Mouse (Mus musculus) intestine, embryonic 15.5 days (tissue): ENCODE measurements around the gene Tex29. TPM values are rescaled to one million over a fixed set of nuclear protein-coding genes. Genes with fewer than 3 reads are reported as not detected.
A peak's percentile ranks its signal among the peaks of the same experiment; 100 is the strongest.
"Not testable (repeated sequence)": the region's sequence is repeated elsewhere in the genome, so short reads cannot be mapped to it uniquely, and the experiment has no call there.

Experiments used
- ATAC-seq: fragments of 200-750 bp; cut with Nextera tagmentation; 2 replicates; pipeline ENCODE4 v1.8.0; 2017; ENCODE audit warnings: moderate TSS enrichment, moderate library complexity
- H3K27ac ChIP-seq: fragments of 300-500 bp; sonication (generic); 2 replicates; pipeline ENCODE4 v1.5.1; 2015; ENCODE audit warnings: mild to moderate bottlenecking, inconsistent platforms
- H3K27me3 ChIP-seq: fragments of 300-500 bp; sonication (generic); replicated peaks from 2 replicates; pipeline ENCODE4 v1.6.1; 2015; ENCODE audit warnings: inconsistent platforms
- H3K36me3 ChIP-seq: fragments of 300-500 bp; sonication (generic); 2 replicates; pipeline ENCODE4 v1.6.1; 2015; ENCODE audit warnings: inconsistent platforms
- H3K4me1 ChIP-seq: fragments of 300-500 bp; sonication (generic); replicated peaks from 2 replicates; pipeline ENCODE4 v1.6.1; 2015; ENCODE audit warnings: inconsistent platforms
- H3K4me2 ChIP-seq: fragments of 300-500 bp; sonication (generic); replicated peaks from 2 replicates; pipeline ENCODE4 v1.6.1; 2015; ENCODE audit warnings: mild to moderate bottlenecking, inconsistent platforms
- H3K4me3 ChIP-seq: fragments of 300-500 bp; sonication (generic); replicated peaks from 2 replicates; pipeline ENCODE4 v1.5.1; 2015; ENCODE audit warnings: inconsistent platforms
- H3K9ac ChIP-seq: fragments of 300-500 bp; sonication (generic); 2 replicates; pipeline ENCODE4 v1.6.1; 2015; ENCODE audit warnings: inconsistent platforms
- H3K9me3 ChIP-seq: fragments of 300-500 bp; sonication (generic); 2 replicates; pipeline ENCODE4 v1.6.1; 2016; ENCODE audit warnings: inconsistent platforms
- WGBS: fragments of 180-500 bp; shearing (Covaris S2); methylation state at CpG from one replicate; pipeline ENCODE4 v1.1.7; 2015; 5-methylcytosine and 5-hydroxymethylcytosine counted together
- polyA plus RNA-seq: library from polyadenylated mRNA; unstranded; fragments of >200 nt; fragmentation: Nextera tagmentation; extraction: Ambion mirVana; gene quantifications from 2 replicates; pipeline ENCODE4 v1.2.1, GENCODE M21; 2015

Tex29 gene
- polyA plus RNA-seq, 1 experiment from 2014 or later: not detected

DNA sequence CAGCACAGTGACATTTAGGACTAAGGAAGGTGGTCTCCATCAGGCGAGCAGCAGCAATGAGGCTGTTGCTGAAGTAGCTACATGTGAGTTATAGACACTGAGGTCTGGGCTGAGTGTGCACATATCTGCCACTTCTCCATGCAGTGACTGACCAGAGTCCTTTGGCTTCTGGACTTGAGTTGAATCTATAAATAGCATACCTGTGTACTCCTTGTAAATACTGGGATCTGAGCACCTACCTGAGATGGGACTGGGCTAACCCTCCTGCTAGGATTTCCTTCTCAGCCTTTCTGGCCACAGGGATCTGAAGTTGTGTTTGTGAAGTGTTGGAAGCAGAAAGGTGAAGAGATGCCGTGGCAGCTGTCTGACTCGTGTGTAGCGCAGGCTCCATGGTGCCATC is 7.1 kb upstream of the Tex29 start:
- Histone ChIP-seq H3K36me3 (peaks cover 10% of the 10 kb centered on the region), H3K27me3 (no peaks in the 10 kb centered on the region), H3K4me3 (no peak overlapping the region)

GRCm38 (mm10) chr8:11834200-11834599 is 6.1 kb upstream of the Tex29 start:
- no peak overlapping the region for H3K27ac ChIP-seq
- no peak overlapping the region for H3K4me2 ChIP-seq
- no peak for ATAC-seq
- WGBS: 90% methylated on average over 5 of the region's 5 CpGs
- H3K4me1 ChIP-seq: no peaks in the 10 kb centered on the region
- peaks cover 10% of the 10 kb centered on the region for H3K36me3 ChIP-seq
- no peaks in the 10 kb centered on the region for H3K9me3 ChIP-seq
- no peak overlapping the region for H3K9ac ChIP-seq
- no peak overlapping the region for H3K4me3 ChIP-seq
- no peaks in the 10 kb centered on the region for H3K27me3 ChIP-seq

More for the DNA sequence above, 7.1 kb upstream of the Tex29 start:
- 91% methylated on average over 4 of the region's 4 CpGs for WGBS
- Histone ChIP-seq H3K4me2 (no peak overlapping the region), H3K9me3 (no peaks in the 10 kb centered on the region), H3K4me1 (no peaks in the 10 kb centered on the region), H3K27ac (no peak overlapping the region), H3K9ac (no peak overlapping the region)
- no peak for ATAC-seq

- Histone ChIP-seq H3K27ac (no peak overlapping the region), H3K9me3 (no peaks in the 10 kb centered on the region), H3K4me2 (no peak overlapping the region), H3K36me3 (peaks cover 10% of the 10 kb centered on the region), H3K4me1 (no peaks in the 10 kb centered on the region), H3K4me3 (no peak overlapping the region), H3K27me3 (no peaks in the 10 kb centered on the region), H3K9ac (no peak overlapping the region)
- ATAC-seq: no peak
- 86% methylated on average over 16 of the region's 16 CpGs for WGBS
Observed at GRCm38 (mm10) chr8:11834691-11835090, 5.6 kb upstream of the Tex29 start.

- ATAC-seq: 0 out of 2 replicates have a peak, but pooled peaks have one; percentile 10
- H3K36me3 ChIP-seq: no peaks in the 10 kb centered on the region
- H3K4me3 ChIP-seq: no peak overlapping the region
- WGBS: 33% methylated on average over 8 of the region's 8 CpGs
- H3K4me1 ChIP-seq: 0 out of 2 replicates have a peak, but pooled peaks cover 2% of the 10 kb centered on the region
- H3K9ac ChIP-seq: no peak overlapping the region
- H3K9me3 ChIP-seq: no peaks in the 10 kb centered on the region
- H3K4me2 ChIP-seq: no peak overlapping the region
- no peak overlapping the region for H3K27ac ChIP-seq
- no peaks in the 10 kb centered on the region for H3K27me3 ChIP-seq
Observed at GRCm38 (mm10) chr8:11841571-11841970, 1.3 kb downstream of the Tex29 start.

DNA sequence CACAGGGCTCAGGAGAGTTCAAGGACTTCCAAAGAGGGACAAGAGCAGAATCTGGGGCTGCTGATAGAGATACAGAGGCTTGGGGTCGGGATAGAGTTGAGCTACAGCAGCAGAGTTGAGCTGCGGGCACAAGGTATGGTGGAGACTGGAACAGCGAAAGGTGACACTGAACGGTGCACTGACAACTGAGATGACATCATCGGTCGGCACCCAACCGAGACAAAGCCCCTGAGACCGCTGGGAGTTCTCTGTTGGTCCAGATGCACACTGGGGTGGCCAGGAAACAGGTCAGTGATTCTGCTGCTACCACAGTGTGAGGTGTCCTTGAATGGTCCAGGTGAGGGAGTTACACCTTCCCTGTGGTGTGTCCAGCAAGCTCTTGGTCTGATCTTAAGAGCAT is 2.5 kb downstream of the Tex29 start:
- Histone ChIP-seq H3K9ac (no peak overlapping the region), H3K27ac (no peak overlapping the region), H3K4me1 (0 out of 2 replicates have a peak, but pooled peaks cover 2% of the 10 kb centered on the region), H3K9me3 (no peaks in the 10 kb centered on the region), H3K27me3 (no peaks in the 10 kb centered on the region), H3K4me2 (no peak overlapping the region), H3K36me3 (no peaks in the 10 kb centered on the region), H3K4me3 (no peak overlapping the region)
- WGBS: 82% methylated on average over 8 of the region's 8 CpGs
- no peak for ATAC-seq

GRCm38 (mm10) chr8:11843677-11844315 is 3.5 kb downstream of the Tex29 start:
- no peak for ATAC-seq
- no peak overlapping the region for H3K4me3 ChIP-seq
- H3K27me3 ChIP-seq: no peaks in the 10 kb centered on the region
- H3K27ac ChIP-seq: no peak overlapping the region
- H3K4me1 ChIP-seq: 0 out of 2 replicates have a peak, but pooled peaks cover 2% of the 10 kb centered on the region
- no peaks in the 10 kb centered on the region for H3K9me3 ChIP-seq
- H3K36me3 ChIP-seq: no peaks in the 10 kb centered on the region
- WGBS: 82% methylated on average over 13 of the region's 13 CpGs
- no peak overlapping the region for H3K9ac ChIP-seq
- no peak overlapping the region for H3K4me2 ChIP-seq

- Histone ChIP-seq H3K27me3 (no peaks in the 10 kb centered on the region), H3K4me2 (no peak overlapping the region), H3K9ac (no peak overlapping the region), H3K4me3 (no peak overlapping the region), H3K27ac (no peak overlapping the region), H3K4me1 (0 out of 2 replicates have a peak, but pooled peaks cover 2% of the 10 kb centered on the region), H3K9me3 (no peaks in the 10 kb centered on the region), H3K36me3 (no peaks in the 10 kb centered on the region)
- 73% methylated on average over 7 of the region's 7 CpGs for WGBS
- no peak for ATAC-seq
Observed at GRCm38 (mm10) chr8:11844316-11844685, 4.0 kb downstream of the Tex29 start.

- Histone ChIP-seq H3K9me3 (no peaks in the 10 kb centered on the region), H3K9ac (no peak overlapping the region), H3K27me3 (no peaks in the 10 kb centered on the region), H3K27ac (no peak overlapping the region), H3K4me3 (no peak overlapping the region), H3K4me1 (0 out of 2 replicates have a peak, but pooled peaks cover 2% of the 10 kb centered on the region), H3K36me3 (no peaks in the 10 kb centered on the region), H3K4me2 (no peak overlapping the region)
- no peak for ATAC-seq
- 90% methylated on average over 6 of the region's 6 CpGs for WGBS
Observed at GRCm38 (mm10) chr8:11846807-11847206, 6.5 kb downstream of the Tex29 start.

GRCm38 (mm10) chr8:11867832-11868231 is 27.6 kb downstream of the Tex29 start:
- H3K9ac ChIP-seq: no peak overlapping the region
- no peak overlapping the region for H3K27ac ChIP-seq
- H3K36me3 ChIP-seq: no peaks in the 10 kb centered on the region
- H3K9me3 ChIP-seq: no peaks in the 10 kb centered on the region
- no peaks in the 10 kb centered on the region for H3K4me1 ChIP-seq
- H3K4me2 ChIP-seq: no peak overlapping the region
- no peak overlapping the region for H3K4me3 ChIP-seq
- no peak for ATAC-seq
- no peaks in the 10 kb centered on the region for H3K27me3 ChIP-seq

- H3K9ac ChIP-seq, H3K4me2 ChIP-seq: not testable (repeated sequence)
- WGBS: 94% methylated on average over 6 of the region's 6 CpGs
Observed at GRCm38 (mm10) chr8:11874227-11874626, 34.0 kb downstream of the Tex29 start.

DNA sequence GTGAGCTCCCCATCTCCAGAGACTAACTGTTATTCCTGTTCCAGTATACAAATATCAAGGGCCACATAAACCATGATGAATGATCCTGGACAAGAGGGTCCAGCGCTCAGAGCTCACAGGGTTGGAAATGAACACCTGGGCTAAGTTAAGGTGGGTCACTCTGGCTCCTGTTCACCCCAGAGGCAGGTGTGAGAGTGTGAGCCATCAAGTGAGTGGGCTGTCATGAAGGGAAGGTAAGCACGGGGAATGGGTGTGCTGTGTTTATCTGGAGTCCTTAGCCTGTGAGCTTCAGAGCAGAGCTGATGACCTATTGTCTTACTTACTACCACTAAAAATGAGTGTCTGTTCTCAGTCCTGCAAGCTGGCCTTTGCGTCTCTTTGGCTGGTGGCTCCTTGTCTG is 44.4 kb downstream of the Tex29 start:
- no peak overlapping the region for H3K4me3 ChIP-seq

More at GRCm38 (mm10) chr8:11874227-11874626, 34.0 kb downstream of the Tex29 start:
- H3K9me3 ChIP-seq, ATAC-seq, H3K27me3 ChIP-seq, H3K36me3 ChIP-seq, H3K4me1 ChIP-seq, H3K27ac ChIP-seq, H3K4me3 ChIP-seq: not testable (repeated sequence)

DNA sequence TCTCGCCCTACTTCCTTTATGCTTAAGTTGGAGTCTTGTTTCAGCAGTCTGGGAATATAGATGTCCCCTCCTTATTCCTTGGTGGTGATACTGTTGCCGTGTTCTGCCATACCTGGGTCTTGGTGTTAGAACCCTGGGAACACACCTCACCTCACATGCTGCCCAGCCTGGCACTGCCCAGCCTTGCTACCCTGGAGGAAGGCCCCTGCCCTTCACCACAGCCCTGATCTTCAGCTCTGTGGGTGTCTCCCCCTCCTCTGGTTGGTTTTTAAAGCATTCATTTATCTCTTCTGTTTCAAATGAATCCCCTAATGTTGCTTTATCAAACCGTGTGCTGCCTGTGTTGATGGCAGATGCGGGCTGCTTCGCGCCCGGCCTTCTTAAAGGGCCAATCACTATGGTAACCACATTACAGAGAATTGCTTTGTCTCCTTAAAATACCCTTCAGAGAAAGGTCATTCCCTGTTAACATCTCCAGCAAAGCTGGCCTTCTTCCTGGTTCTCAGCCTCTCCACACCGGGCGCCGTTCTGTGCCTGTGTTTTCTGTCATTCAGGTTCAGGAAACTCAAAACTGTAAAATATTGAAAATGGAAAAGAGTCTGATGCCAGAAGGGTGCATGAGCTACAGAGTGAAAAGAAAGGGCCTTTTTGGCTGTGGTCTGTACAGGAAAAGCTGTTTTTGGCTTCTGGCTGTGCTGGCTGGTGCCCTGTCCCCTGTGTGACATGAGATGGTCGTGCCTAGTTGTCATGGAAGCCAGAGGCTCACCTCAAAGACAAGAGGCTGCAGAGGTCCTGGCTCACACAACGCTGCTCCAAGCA is 45.8 kb downstream of the Tex29 start:
- Histone ChIP-seq H3K4me1 (no peaks in the 10 kb centered on the region), H3K9ac (no peak overlapping the region), H3K4me3 (no peak overlapping the region), H3K9me3 (no peaks in the 10 kb centered on the region), H3K27me3 (no peaks in the 10 kb centered on the region), H3K4me2 (no peak overlapping the region), H3K27ac (no peak overlapping the region), H3K36me3 (no peaks in the 10 kb centered on the region)
- ATAC-seq: no peak
- WGBS: 77% methylated on average over 12 of the region's 12 CpGs

More for the DNA sequence above, 44.4 kb downstream of the Tex29 start:
- Histone ChIP-seq H3K27me3 (no peaks in the 10 kb centered on the region), H3K9me3 (no peaks in the 10 kb centered on the region), H3K4me1 (no peaks in the 10 kb centered on the region), H3K4me2 (no peak overlapping the region), H3K9ac (no peak overlapping the region), H3K36me3 (no peaks in the 10 kb centered on the region), H3K27ac (no peak overlapping the region)
- no peak for ATAC-seq
- 94% methylated on average over 3 of the region's 3 CpGs for WGBS
